Mouse (Mus musculus): Measurements from ENCODE around the gene Ikzf2.

GRCm38 (mm10) chr1:69545885-69546253, 141.2 kb downstream of the Ikzf2 start:
- no peak for TF ChIP-seq MAFK (IDR thresholded peaks at IDR 0.05; ENCODE audit: insufficient read depth, low read depth, low read length)
- TF ChIP-seq CHD2 (IDR thresholded peaks at IDR 0.05; ENCODE audit: low read depth, low read length), result no peak
